Comparison of ENCODE assay signal across 12 mouse cellular contexts in genomic region chr11:78215709-78216317, GRCm38 (mm10). TPM values are rescaled to one million over a fixed set of nuclear protein-coding genes. Genes with fewer than 3 reads are reported as not detected.
DNase-seq lines count a peak whose midpoint lies in the region.
"Had no signal": no experiment of that assay in that cellular context is flagged by ENCODE, and none has a peak within 500 bp of the region (broad histone marks: within the 10 kb centered on the region; RNA-seq: fewer than 3 reads in every experiment).

No protein-coding gene starts in this region.

- DNase-seq in cerebellum, adult 9-11 months = peak; percentile 31
- DNase-seq in cerebellum, postnatal 25 days = no peak
- DNase-seq in left cerebral cortex, postnatal 4 days = peak; percentile 29
- DNase-seq in left cerebral cortex, postnatal 36 days (ENCODE audit: low spot score in 2 of 2) = no peak
- peak; percentile 14 for DNase-seq in brain, embryonic 18.5 days (ENCODE audit: low read depth, low spot score)
- peak; percentile 64 for DNase-seq in thymus, postnatal 0 days (ENCODE audit: low spot score)
- no peak for DNase-seq in MN1 (ENCODE audit: low spot score)
- DNase-seq in testis, postnatal 10 days (ENCODE audit: low spot score) = no peak
- DNase-seq: adrenal gland, postnatal 36 days; B cell, adult 2 months; cerebellum, postnatal 36 days had no signal

- intact Hi-C loops in left cerebral cortex, postnatal 4 days (cut with DNase I) = no loop called here
- intact Hi-C loops in left cerebral cortex, postnatal 36 days (cut with DNase I) = no loop called here

RNA-seq across cellular contexts. Expression of gene Proca1, which starts 22.6 kb away (rescaled TPM):
- 1 to 10 TPM; 3.3 to 4.2 TPM for total RNA-seq in left cerebral cortex, postnatal 4 days (2021)
- 1 to 10 TPM; 6.6 to 8.7 TPM for total RNA-seq in left cerebral cortex, postnatal 36 days (2021)
- 0.49 and 0.84 TPM in 2 replicates for polyA plus RNA-seq in thymus, postnatal 0 days (2015; fragmentation: Nextera tagmentation; extraction: Ambion mirVana)
- polyA plus RNA-seq: erythroblast, embryonic 14.5 days had no signal

RNA-seq across cellular contexts. Expression of gene Rab34, which starts 27.6 kb away (rescaled TPM):
- 10 to 100 TPM; 53.4 to 55.9 TPM for total RNA-seq in left cerebral cortex, postnatal 4 days (2021)
- total RNA-seq in left cerebral cortex, postnatal 36 days (2021) = 10 to 100 TPM; 20.5 to 28.0 TPM
- 26.4 and 29.6 TPM in 2 replicates for polyA plus RNA-seq in thymus, postnatal 0 days (2015; fragmentation: Nextera tagmentation; extraction: Ambion mirVana)

RNA-seq across cellular contexts. Expression of gene Sdf2, which starts 29.7 kb away (rescaled TPM):
- 10 to 100 TPM; 50.2 to 58.7 TPM for total RNA-seq in left cerebral cortex, postnatal 4 days (2021)
- 10 to 100 TPM; 61.0 to 64.6 TPM for total RNA-seq in left cerebral cortex, postnatal 36 days (2021)
- polyA plus RNA-seq in thymus, postnatal 0 days (2015; fragmentation: Nextera tagmentation; extraction: Ambion mirVana) = 74.6 and 74.7 TPM in 2 replicates

RNA-seq across cellular contexts. Expression of gene Supt6, which starts 30.0 kb away (rescaled TPM):
- 10 to 100 TPM; 72.5 to 75.1 TPM for total RNA-seq in left cerebral cortex, postnatal 4 days (2021)
- total RNA-seq in left cerebral cortex, postnatal 36 days (2021) = 100 to 1,000 TPM in 1 of 2 experiments, 10 to 100 TPM in 1; 95.1 to 100 TPM
- polyA plus RNA-seq in thymus, postnatal 0 days (2015; fragmentation: Nextera tagmentation; extraction: Ambion mirVana) = 16.4 and 16.6 TPM in 2 replicates

RNA-seq across cellular contexts. Expression of gene Rpl23a, which starts 32.4 kb away (rescaled TPM):
- 1,000 to 10,000 TPM; 1,093 to 1,122 TPM for total RNA-seq in left cerebral cortex, postnatal 4 days (2021)
- total RNA-seq in left cerebral cortex, postnatal 36 days (2021) = 100 to 1,000 TPM; 673 to 732 TPM
- 1,919 and 1,995 TPM in 2 replicates for polyA plus RNA-seq in thymus, postnatal 0 days (2015; fragmentation: Nextera tagmentation; extraction: Ambion mirVana)

Comparison
In these comparisons a context has a peak if more than half of its experiments do, and no peak if none do; other contexts are left out.
1. DNase-seq: peak in cerebellum, adult 9-11 months (single experiment), left cerebral cortex, postnatal 4 days (single experiment), brain, embryonic 18.5 days (single experiment) and thymus, postnatal 0 days (single experiment); none in cerebellum, postnatal 25 days (0 of 2), left cerebral cortex, postnatal 36 days (0 of 2), MN1 (single experiment) and testis, postnatal 10 days (single experiment).